In genomic region chr9:35247405-35247804, GRCm38 (mm10) we compare ENCODE assay signal across 23 mouse cellular contexts. TPM values are rescaled to one million over a fixed set of nuclear protein-coding genes. Genes with fewer than 3 reads are reported as not detected.
DNase-seq lines count a peak whose midpoint lies in the region; ATAC-seq and TF ChIP-seq lines count a peak whose summit lies in the region.
"Had no signal": no experiment of that assay in that cellular context is flagged by ENCODE, and none has a peak within 500 bp of the region (broad histone marks: within the 10 kb centered on the region; RNA-seq: fewer than 3 reads in every experiment).

No protein-coding gene starts in this region.

- TF ChIP-seq CTCF in stomach, postnatal 0 days (IDR thresholded peaks at IDR 0.05; ENCODE audit: low read depth) = no peak

- DNase-seq in embryonic facial prominence, embryonic 10.5 days (ENCODE audit: low spot score) = no peak
- DNase-seq in midbrain, embryonic 11.5 days (ENCODE audit: low spot score, missing footprints) = peak; percentile 72
- DNase-seq in midbrain, embryonic 14.5 days = no peak
- DNase-seq in stomach, postnatal 0 days (ENCODE audit: low spot score) = no peak
- no peak for DNase-seq in lung, postnatal 4 days
- DNase-seq: adrenal gland, adult 2 months; adrenal gland, postnatal 10 days; adrenal gland, postnatal 25 days; cerebellum, adult 11 months; cerebellum, adult 18-20 months; cerebellum, adult 8-10 months; cerebellum, adult 9-11 months; cerebellum, postnatal 14 days; cerebellum, postnatal 36 days; embryo, embryonic 11 days had no signal

- H3K4me2 ChIP-seq in embryonic facial prominence, embryonic 13.5 days = no peak overlapping the region
- no peak overlapping the region for H3K4me2 ChIP-seq in midbrain, embryonic 11.5 days
- H3K4me2 ChIP-seq in midbrain, embryonic 14.5 days (ENCODE audit: low read length) = no peak overlapping the region
- no peak overlapping the region for H3K4me2 ChIP-seq in stomach, postnatal 0 days (replicated peaks; ENCODE audit: low read depth)
- H3K4me2 ChIP-seq: embryonic facial prominence, embryonic 12.5 days; embryonic facial prominence, embryonic 15.5 days; forebrain, embryonic 12.5 days had no signal

- H3K9me3 ChIP-seq in embryonic facial prominence, embryonic 13.5 days = no peaks in the 10 kb centered on the region
- no peaks in the 10 kb centered on the region for H3K9me3 ChIP-seq in embryonic facial prominence, embryonic 10.5 days
- no peaks in the 10 kb centered on the region for H3K9me3 ChIP-seq in midbrain, embryonic 11.5 days (ENCODE audit: control insufficient read depth, low read length)
- no peaks in the 10 kb centered on the region for H3K9me3 ChIP-seq in midbrain, embryonic 14.5 days (ENCODE audit: control insufficient read depth, low read length)
- no peaks in the 10 kb centered on the region for H3K9me3 ChIP-seq in stomach, postnatal 0 days (ENCODE audit: control insufficient read depth, low read length)
- H3K9me3 ChIP-seq: embryonic facial prominence, embryonic 12.5 days; embryonic facial prominence, embryonic 15.5 days; forebrain, embryonic 10.5 days; forebrain, embryonic 12.5 days had no signal

- H3K27me3 ChIP-seq in embryonic facial prominence, embryonic 13.5 days = no peaks in the 10 kb centered on the region
- H3K27me3 ChIP-seq in embryonic facial prominence, embryonic 10.5 days (replicated peaks; ENCODE audit: low read depth, poor library complexity, severe bottlenecking) = no peaks in the 10 kb centered on the region
- H3K27me3 ChIP-seq in midbrain, embryonic 11.5 days (ENCODE audit: control insufficient read depth, insufficient read depth, low read length) = no peaks in the 10 kb centered on the region
- no peaks in the 10 kb centered on the region for H3K27me3 ChIP-seq in midbrain, embryonic 14.5 days (ENCODE audit: control insufficient read depth, insufficient read depth, low read length)
- no peaks in the 10 kb centered on the region for H3K27me3 ChIP-seq in stomach, postnatal 0 days (ENCODE audit: control insufficient read depth, insufficient read depth, low read length)
- H3K27me3 ChIP-seq: embryonic facial prominence, embryonic 12.5 days; embryonic facial prominence, embryonic 15.5 days; forebrain, embryonic 12.5 days had no signal

- no peak for ATAC-seq in embryonic facial prominence, embryonic 13.5 days (ENCODE audit: insufficient number of reproducible peaks, insufficient read depth, low FRiP score, low TSS enrichment, low read depth)
- no peak for ATAC-seq in midbrain, embryonic 11.5 days (ENCODE audit: low FRiP score)
- no peak for ATAC-seq in midbrain, embryonic 14.5 days (ENCODE audit: low FRiP score, low TSS enrichment)
- ATAC-seq in stomach, postnatal 0 days (ENCODE audit: low FRiP score, low TSS enrichment) = no peak
- ATAC-seq: forebrain, embryonic 14.5 days; forebrain, embryonic 16.5 days had no signal

- peaks cover 16% of the 10 kb centered on the region for H3K4me1 ChIP-seq in embryonic facial prominence, embryonic 13.5 days
- no peaks in the 10 kb centered on the region for H3K4me1 ChIP-seq in embryonic facial prominence, embryonic 10.5 days
- H3K4me1 ChIP-seq in midbrain, embryonic 11.5 days (ENCODE audit: control insufficient read depth, insufficient read depth, low read length) = no peaks in the 10 kb centered on the region
- H3K4me1 ChIP-seq in midbrain, embryonic 14.5 days (ENCODE audit: control insufficient read depth, insufficient read depth, low read length) = no peaks in the 10 kb centered on the region
- no peaks in the 10 kb centered on the region for H3K4me1 ChIP-seq in stomach, postnatal 0 days (replicated peaks; ENCODE audit: control insufficient read depth, insufficient read depth)
- H3K4me1 ChIP-seq: forebrain, embryonic 10.5 days; forebrain, embryonic 12.5 days had no signal

- H3K27ac ChIP-seq in embryonic facial prominence, embryonic 13.5 days = 0 out of 2 replicates have a peak overlapping the region, but pooled peaks have one; percentile 7
- no peak overlapping the region for H3K27ac ChIP-seq in embryonic facial prominence, embryonic 10.5 days (replicated peaks)
- H3K27ac ChIP-seq in midbrain, embryonic 11.5 days (ENCODE audit: low read depth, low read length) = no peak overlapping the region
- no peak overlapping the region for H3K27ac ChIP-seq in midbrain, embryonic 14.5 days (replicated peaks; ENCODE audit: low read depth, low read length)
- peak overlapping the region; percentile 45; the same call in 1 of the 2 replicates for H3K27ac ChIP-seq in stomach, postnatal 0 days (replicated peaks)
- H3K27ac ChIP-seq: embryonic facial prominence, embryonic 12.5 days; forebrain, embryonic 10.5 days; forebrain, embryonic 12.5 days had no signal

- H3K9ac ChIP-seq in embryonic facial prominence, embryonic 13.5 days = no peak overlapping the region
- H3K9ac ChIP-seq in midbrain, embryonic 11.5 days (ENCODE audit: low read length) = no peak overlapping the region
- H3K9ac ChIP-seq in midbrain, embryonic 14.5 days (replicated peaks; ENCODE audit: low read length) = no peak overlapping the region
- no peak overlapping the region for H3K9ac ChIP-seq in stomach, postnatal 0 days (ENCODE audit: low read length)
- H3K9ac ChIP-seq: embryonic facial prominence, embryonic 12.5 days; embryonic facial prominence, embryonic 15.5 days; forebrain, embryonic 12.5 days had no signal

- no peak for TF ChIP-seq EP300 in stomach, postnatal 0 days (optimal IDR thresholded peaks at IDR 0.05)

- H3K36me3 ChIP-seq in embryonic facial prominence, embryonic 13.5 days = no peaks in the 10 kb centered on the region
- H3K36me3 ChIP-seq in embryonic facial prominence, embryonic 10.5 days (replicated peaks) = 0 out of 2 replicates have a peak, but pooled peaks cover 2% of the 10 kb centered on the region
- no peaks in the 10 kb centered on the region for H3K36me3 ChIP-seq in midbrain, embryonic 11.5 days (ENCODE audit: control insufficient read depth, insufficient read depth, low read length)
- 0 out of 2 replicates have a peak, but pooled peaks cover 6% of the 10 kb centered on the region for H3K36me3 ChIP-seq in midbrain, embryonic 14.5 days (ENCODE audit: control insufficient read depth, insufficient read depth, low read length)
- H3K36me3 ChIP-seq in stomach, postnatal 0 days (ENCODE audit: control insufficient read depth, insufficient read depth, low read length) = no peaks in the 10 kb centered on the region
- H3K36me3 ChIP-seq: embryonic facial prominence, embryonic 12.5 days; embryonic facial prominence, embryonic 15.5 days had no signal

- WGBS in embryonic facial prominence, embryonic 13.5 days = 86% methylated on average over 2 of the region's 2 CpGs
- 93% methylated on average over 2 of the region's 2 CpGs for WGBS in embryonic facial prominence, embryonic 10.5 days
- 95% methylated on average over 2 of the region's 2 CpGs for WGBS in midbrain, embryonic 11.5 days
- 96% methylated on average over 2 of the region's 2 CpGs for WGBS in midbrain, embryonic 14.5 days
- WGBS in stomach, postnatal 0 days = 64% methylated on average over 2 of the region's 2 CpGs

- H3K4me3 ChIP-seq in embryonic facial prominence, embryonic 13.5 days = no peak overlapping the region
- no peak overlapping the region for H3K4me3 ChIP-seq in embryonic facial prominence, embryonic 10.5 days
- H3K4me3 ChIP-seq in midbrain, embryonic 11.5 days (ENCODE audit: low read depth, low read length) = no peak overlapping the region
- H3K4me3 ChIP-seq in midbrain, embryonic 14.5 days (replicated peaks; ENCODE audit: low read depth, low read length) = no peak overlapping the region
- H3K4me3 ChIP-seq in stomach, postnatal 0 days (ENCODE audit: low read depth, low read length) = no peak overlapping the region
- H3K4me3 ChIP-seq: embryonic facial prominence, embryonic 12.5 days; embryonic facial prominence, embryonic 15.5 days; erythroblast, embryonic 14.5 days; forebrain, embryonic 10.5 days; forebrain, embryonic 12.5 days had no signal

RNA-seq across cellular contexts. Expression of gene Fam118b, which starts 20.2 kb away (rescaled TPM):
- polyA plus RNA-seq in embryonic facial prominence, embryonic 13.5 days (2015; fragmentation: Nextera tagmentation; extraction: Ambion mirVana) = 53.2 and 61.4 TPM in 2 replicates
- 63.4 and 66.4 TPM in 2 replicates for polyA plus RNA-seq in embryonic facial prominence, embryonic 10.5 days (2016; fragmentation: Nextera tagmentation; extraction: Ambion mirVana)
- 82.0 and 82.2 TPM in 2 replicates for polyA plus RNA-seq in midbrain, embryonic 11.5 days (2014; fragmentation: Nextera tagmentation; extraction: Ambion mirVana)
- 65.1 and 68.3 TPM in 2 replicates for polyA plus RNA-seq in midbrain, embryonic 14.5 days (2014; fragmentation: Nextera tagmentation; extraction: Ambion mirVana)
- 23.6 and 24.0 TPM in 2 replicates for polyA plus RNA-seq in stomach, postnatal 0 days (2015; fragmentation: Nextera tagmentation; extraction: Ambion mirVana)

RNA-seq across cellular contexts. Expression of gene Rpusd4, which starts 20.3 kb away (rescaled TPM):
- 30.2 and 30.8 TPM in 2 replicates for polyA plus RNA-seq in embryonic facial prominence, embryonic 13.5 days (2015; fragmentation: Nextera tagmentation; extraction: Ambion mirVana)
- polyA plus RNA-seq in embryonic facial prominence, embryonic 10.5 days (2016; fragmentation: Nextera tagmentation; extraction: Ambion mirVana) = 35.4 and 35.9 TPM in 2 replicates
- polyA plus RNA-seq in midbrain, embryonic 11.5 days (2014; fragmentation: Nextera tagmentation; extraction: Ambion mirVana) = 29.6 and 29.8 TPM in 2 replicates
- 18.1 and 19.4 TPM in 2 replicates for polyA plus RNA-seq in midbrain, embryonic 14.5 days (2014; fragmentation: Nextera tagmentation; extraction: Ambion mirVana)
- polyA plus RNA-seq in stomach, postnatal 0 days (2015; fragmentation: Nextera tagmentation; extraction: Ambion mirVana) = 15.1 and 16.0 TPM in 2 replicates

RNA-seq across cellular contexts. Expression of gene Foxred1, which starts 36.5 kb away (rescaled TPM):
- 41.8 and 44.9 TPM in 2 replicates for polyA plus RNA-seq in embryonic facial prominence, embryonic 13.5 days (2015; fragmentation: Nextera tagmentation; extraction: Ambion mirVana)
- 51.4 and 57.5 TPM in 2 replicates for polyA plus RNA-seq in embryonic facial prominence, embryonic 10.5 days (2016; fragmentation: Nextera tagmentation; extraction: Ambion mirVana)
- polyA plus RNA-seq in midbrain, embryonic 11.5 days (2014; fragmentation: Nextera tagmentation; extraction: Ambion mirVana) = 29.9 and 31.5 TPM in 2 replicates
- 32.9 and 40.6 TPM in 2 replicates for polyA plus RNA-seq in midbrain, embryonic 14.5 days (2014; fragmentation: Nextera tagmentation; extraction: Ambion mirVana)
- 28.9 and 29.9 TPM in 2 replicates for polyA plus RNA-seq in stomach, postnatal 0 days (2015; fragmentation: Nextera tagmentation; extraction: Ambion mirVana)

RNA-seq across cellular contexts. Expression of gene Tirap, which starts 47.3 kb away (rescaled TPM):
- polyA plus RNA-seq in embryonic facial prominence, embryonic 13.5 days (2015; fragmentation: Nextera tagmentation; extraction: Ambion mirVana) = 11.8 and 12.4 TPM in 2 replicates
- 20.3 and 21.8 TPM in 2 replicates for polyA plus RNA-seq in embryonic facial prominence, embryonic 10.5 days (2016; fragmentation: Nextera tagmentation; extraction: Ambion mirVana)
- polyA plus RNA-seq in midbrain, embryonic 11.5 days (2014; fragmentation: Nextera tagmentation; extraction: Ambion mirVana) = 14.1 and 14.6 TPM in 2 replicates
- 4.0 and 6.3 TPM in 2 replicates for polyA plus RNA-seq in midbrain, embryonic 14.5 days (2014; fragmentation: Nextera tagmentation; extraction: Ambion mirVana)
- 12.6 and 13.9 TPM in 2 replicates for polyA plus RNA-seq in stomach, postnatal 0 days (2015; fragmentation: Nextera tagmentation; extraction: Ambion mirVana)

RNA-seq across cellular contexts. Expression of gene Srpr, which starts 47.4 kb away (rescaled TPM):
- polyA plus RNA-seq in embryonic facial prominence, embryonic 13.5 days (2015; fragmentation: Nextera tagmentation; extraction: Ambion mirVana) = 129 and 145 TPM in 2 replicates
- 84.6 and 86.8 TPM in 2 replicates for polyA plus RNA-seq in embryonic facial prominence, embryonic 10.5 days (2016; fragmentation: Nextera tagmentation; extraction: Ambion mirVana)
- 95.7 and 96.9 TPM in 2 replicates for polyA plus RNA-seq in midbrain, embryonic 11.5 days (2014; fragmentation: Nextera tagmentation; extraction: Ambion mirVana)
- 49.0 and 72.5 TPM in 2 replicates for polyA plus RNA-seq in midbrain, embryonic 14.5 days (2014; fragmentation: Nextera tagmentation; extraction: Ambion mirVana)
- polyA plus RNA-seq in stomach, postnatal 0 days (2015; fragmentation: Nextera tagmentation; extraction: Ambion mirVana) = 115 and 129 TPM in 2 replicates

Comparison
In these comparisons a context has a peak if more than half of its experiments do, and no peak if none do; other contexts are left out.
1. H3K27ac ChIP-seq: peak in embryonic facial prominence, embryonic 13.5 days (single experiment) and stomach, postnatal 0 days (single experiment); none in embryonic facial prominence, embryonic 10.5 days (single experiment), midbrain, embryonic 11.5 days (single experiment) and midbrain, embryonic 14.5 days (single experiment).